Mouse (Mus musculus): ENCODE data around the gene B3gnt8.

DNA sequence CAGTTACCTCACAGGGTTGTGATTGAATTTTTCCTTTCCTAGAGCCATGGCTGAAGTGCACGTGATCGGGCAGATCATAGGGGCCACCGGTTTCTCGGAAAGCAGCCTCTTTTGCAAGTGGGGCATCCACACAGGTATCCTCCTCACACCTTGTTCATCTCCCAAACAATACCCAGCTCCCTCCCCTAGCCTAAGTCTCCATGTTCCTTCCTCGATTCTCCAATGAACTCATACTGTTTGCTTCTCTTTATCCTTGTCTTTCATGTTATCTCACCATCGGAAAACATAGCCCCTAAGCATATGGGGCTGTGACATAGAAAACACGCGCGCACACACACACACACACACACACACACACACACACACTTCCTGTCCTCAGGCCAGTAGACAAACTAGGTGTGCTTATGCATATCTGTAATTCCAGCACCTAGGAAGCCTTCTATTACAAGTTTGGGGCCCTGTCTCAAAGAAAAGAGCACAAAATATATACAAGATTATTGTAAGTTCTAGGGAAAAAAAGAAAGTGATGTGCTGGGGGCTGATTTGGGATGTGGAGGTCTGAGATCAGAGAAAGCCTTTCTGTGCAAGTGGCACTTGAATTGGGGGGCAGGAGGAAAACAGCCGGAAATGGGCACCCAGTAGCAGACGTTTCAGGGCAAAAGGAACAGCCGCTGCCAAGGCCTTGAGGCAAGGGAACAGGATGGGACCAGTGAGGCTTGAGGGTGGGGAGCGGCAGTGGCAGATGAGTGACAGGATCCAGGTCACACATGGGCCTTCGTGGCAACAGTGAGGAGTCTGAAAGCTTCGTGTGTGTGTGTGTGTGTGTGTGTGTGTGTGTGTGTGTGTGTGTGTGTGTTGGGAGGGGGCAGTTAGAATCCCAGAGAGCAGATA, 55.1 kb downstream of the B3gnt8 start:
- TF ChIP-seq POLR2A (IDR thresholded peaks at IDR 0.05; ENCODE audit: control insufficient read depth, extremely low read depth, insufficient read depth, low read length, poor library complexity) (no peak), CTCF (IDR thresholded peaks at IDR 0.05; ENCODE audit: borderline replicate concordance, control insufficient read depth, extremely low read depth, insufficient read depth, low read length, poor library complexity) (no peak)

Data from thymus, adult 2 months (tissue).